Mouse (Mus musculus): ENCODE measurements around the gene Patj. TPM values are rescaled to one million over a fixed set of nuclear protein-coding genes. Genes with fewer than 3 reads are reported as not detected.

The Patj gene
- total RNA-seq, 2 experiments from 2014 or later: 2.1 to 3.1 TPM

- intact Hi-C loops (cut with DNase I): no loop called here
Observed at GRCm38 (mm10) chr4:98504743-98505142, 109.2 kb downstream of the Patj start.

GRCm38 (mm10) chr4:98508471-98509271 is 113.1 kb downstream of the Patj start:
- intact Hi-C loops (cut with DNase I): no loop called here

More at GRCm38 (mm10) chr4:98504743-98505142, 109.2 kb downstream of the Patj start:
- DNase-seq: no peak

GRCm38 (mm10) chr4:98509939-98510338 is 114.4 kb downstream of the Patj start:
- DNase-seq: no peak
- intact Hi-C loops (cut with DNase I): no loop called here

More at GRCm38 (mm10) chr4:98508471-98509271, 113.1 kb downstream of the Patj start:
- DNase-seq: no peak

- intact Hi-C loops (cut with DNase I): no loop called here
Observed at GRCm38 (mm10) chr4:98511296-98511695, 115.7 kb downstream of the Patj start.

GRCm38 (mm10) chr4:98511964-98512743 is 116.6 kb downstream of the Patj start:
- no peak for DNase-seq
- intact Hi-C loops (cut with DNase I): no loop called here

More at GRCm38 (mm10) chr4:98511296-98511695, 115.7 kb downstream of the Patj start:
- no peak for DNase-seq

GRCm38 (mm10) chr4:98520492-98520891 is 124.9 kb downstream of the Patj start:
- intact Hi-C loops (cut with DNase I): loop anchor here (2.0 kb wide), 1 partner anchor 16 kb away; no protein-coding TSS in a partner anchor
- no peak for DNase-seq

- intact Hi-C loops (cut with DNase I): no loop called here
- DNase-seq: no peak
Observed at GRCm38 (mm10) chr4:98524525-98524924, 128.9 kb downstream of the Patj start.

GRCm38 (mm10) chr4:98535446-98535845 is 139.9 kb downstream of the Patj start:
- DNase-seq: no peak
- intact Hi-C loops (cut with DNase I): no loop called here

GRCm38 (mm10) chr4:98541591-98541990 is 146.0 kb downstream of the Patj start:
- no peak for DNase-seq
- intact Hi-C loops (cut with DNase I): no loop called here

GRCm38 (mm10) chr4:98543001-98543400 is 147.4 kb downstream of the Patj start:
- DNase-seq: no peak
- intact Hi-C loops (cut with DNase I): no loop called here

GRCm38 (mm10) chr4:98545376-98545775 is 149.8 kb downstream of the Patj start:
- intact Hi-C loops (cut with DNase I): loop anchor here (2.0 kb wide), 1 partner anchor 157 kb away; no protein-coding TSS in a partner anchor

GRCm38 (mm10) chr4:98546456-98547176 is 151.0 kb downstream of the Patj start:
- DNase-seq: no peak
- intact Hi-C loops (cut with DNase I): no loop called here

More at GRCm38 (mm10) chr4:98545376-98545775, 149.8 kb downstream of the Patj start:
- no peak for DNase-seq

- DNase-seq: no peak
- intact Hi-C loops (cut with DNase I): no loop called here
Observed at GRCm38 (mm10) chr4:98549491-98549890, 153.9 kb downstream of the Patj start.

- DNase-seq: no peak
- intact Hi-C loops (cut with DNase I): no loop called here
Observed at GRCm38 (mm10) chr4:98550116-98550515, 154.5 kb downstream of the Patj start.

GRCm38 (mm10) chr4:98555666-98556065 is 160.1 kb downstream of the Patj start:
- intact Hi-C loops (cut with DNase I): no loop called here
- no peak for DNase-seq

- intact Hi-C loops (cut with DNase I): no loop called here
- DNase-seq: no peak
Observed at GRCm38 (mm10) chr4:98556449-98556848, 160.9 kb downstream of the Patj start.

GRCm38 (mm10) chr4:98557192-98557591 is 161.6 kb downstream of the Patj start:
- intact Hi-C loops (cut with DNase I): no loop called here
- no peak for DNase-seq

- intact Hi-C loops (cut with DNase I): no loop called here
- DNase-seq: no peak
Observed at GRCm38 (mm10) chr4:98560196-98560830, 164.7 kb downstream of the Patj start.

GRCm38 (mm10) chr4:98563082-98563481 is 167.5 kb downstream of the Patj start:
- intact Hi-C loops (cut with DNase I): no loop called here
- DNase-seq: no peak

GRCm38 (mm10) chr4:98563506-98564195 is 168.1 kb downstream of the Patj start:
- intact Hi-C loops (cut with DNase I): no loop called here
- no peak for DNase-seq
